Mouse (Mus musculus) limb, embryonic 15.5 days (tissue): ENCODE results near the gene Syn3. TPM values are rescaled to one million over a fixed set of nuclear protein-coding genes. Genes with fewer than 3 reads are reported as not detected.

Experiments used
- ATAC-seq: fragments of 200-750 bp; cut with Nextera tagmentation; 2 replicates; pipeline ENCODE4 v1.8.0; 2017; ENCODE audit warnings: low read depth, moderate TSS enrichment; ENCODE audit not compliant: insufficient number of reproducible peaks, low FRiP score, low TSS enrichment
- H3K27ac ChIP-seq: fragments of 300-500 bp; sonication (generic); 2 replicates; pipeline ENCODE4 v1.5.1; 2015; ENCODE audit warnings: moderate library complexity, mild to moderate bottlenecking, inconsistent platforms
- H3K27me3 ChIP-seq: fragments of 300-500 bp; sonication (generic); 2 replicates; pipeline ENCODE4 v1.6.1; 2015; ENCODE audit warnings: inconsistent platforms
- H3K36me3 ChIP-seq: fragments of 300-500 bp; sonication (generic); 2 replicates; pipeline ENCODE4 v1.6.1; 2015; ENCODE audit warnings: inconsistent platforms
- H3K4me1 ChIP-seq: fragments of 300-500 bp; sonication (generic); 2 replicates; pipeline ENCODE4 v1.6.1; 2015; ENCODE audit warnings: inconsistent platforms
- H3K4me2 ChIP-seq: fragments of 300-500 bp; sonication (generic); 2 replicates; pipeline ENCODE4 v1.6.1; 2015; ENCODE audit warnings: mild to moderate bottlenecking, inconsistent platforms
- H3K4me3 ChIP-seq: fragments of 300-500 bp; sonication (generic); 2 replicates; pipeline ENCODE4 v1.5.1; 2015; ENCODE audit warnings: mild to moderate bottlenecking, inconsistent platforms
- H3K9ac ChIP-seq: fragments of 300-500 bp; sonication (generic); 2 replicates; pipeline ENCODE4 v1.6.1; 2015; ENCODE audit warnings: inconsistent platforms
- H3K9me3 ChIP-seq: fragments of 300-500 bp; sonication (generic); 2 replicates; pipeline ENCODE4 v1.6.1; 2016; ENCODE audit warnings: inconsistent platforms
- WGBS: fragments of 180-500 bp; shearing (Covaris S2); methylation state at CpG from one replicate; pipeline ENCODE4 v1.1.7; 2015; 5-methylcytosine and 5-hydroxymethylcytosine counted together
- polyA plus RNA-seq: library from polyadenylated mRNA; unstranded; fragments of >200 nt; fragmentation: Nextera tagmentation; extraction: Ambion mirVana; gene quantifications from 2 replicates; pipeline ENCODE4 v1.2.1, GENCODE M21; 2015

The Syn3 gene
- polyA plus RNA-seq, 1 experiment from 2014 or later: 1.7 TPM

GRCm38 (mm10) chr10:86010636-86011035 lies 488.1 kb downstream of the Syn3 start:
- 0 out of 2 replicates have a peak overlapping the region, but pooled peaks have one; percentile 3 for H3K27ac ChIP-seq
- H3K9me3 ChIP-seq: no peaks in the 10 kb centered on the region
- no peaks in the 10 kb centered on the region for H3K36me3 ChIP-seq
- H3K4me2 ChIP-seq: no peak overlapping the region
- no peak for ATAC-seq
- H3K27me3 ChIP-seq: no peaks in the 10 kb centered on the region
- H3K9ac ChIP-seq: no peak overlapping the region
- no peaks in the 10 kb centered on the region for H3K4me1 ChIP-seq
- H3K4me3 ChIP-seq: peak overlapping the region; percentile 3; the same call in 1 of the 2 replicates
- WGBS: 15% methylated on average over 6 of the region's 6 CpGs

- ATAC-seq: no peak
- Histone ChIP-seq H3K4me1 (no peaks in the 10 kb centered on the region), H3K9ac (no peak overlapping the region), H3K27ac (no peak overlapping the region), H3K36me3 (no peaks in the 10 kb centered on the region), H3K27me3 (no peaks in the 10 kb centered on the region), H3K4me3 (no peak overlapping the region), H3K9me3 (no peaks in the 10 kb centered on the region), H3K4me2 (no peak overlapping the region)
- 77% methylated on average over 2 of the region's 2 CpGs for WGBS
Measured at GRCm38 (mm10) chr10:86009688-86010087, 489.0 kb downstream of the Syn3 start.

GRCm38 (mm10) chr10:86006455-86006854 lies 492.2 kb downstream of the Syn3 start:
- no peaks in the 10 kb centered on the region for H3K4me1 ChIP-seq
- no peak overlapping the region for H3K4me3 ChIP-seq
- no peaks in the 10 kb centered on the region for H3K9me3 ChIP-seq
- ATAC-seq: no peak
- H3K27me3 ChIP-seq: no peaks in the 10 kb centered on the region
- no peaks in the 10 kb centered on the region for H3K36me3 ChIP-seq
- 78% methylated on average over 5 of the region's 5 CpGs for WGBS
- no peak overlapping the region for H3K27ac ChIP-seq
- no peak overlapping the region for H3K4me2 ChIP-seq
- no peak overlapping the region for H3K9ac ChIP-seq

Other genes starting within 250 kb of the Syn3 start
- gene Timp3, start 198.5 kb downstream of the Syn3 start, polyA plus RNA-seq: 85.5 and 93.5 TPM in 2 replicates
- 622 and 662 TPM in 2 replicates for gene Hsp90b1, start 206.6 kb upstream of the Syn3 start, polyA plus RNA-seq
- gene Ttc41, start 206.9 kb upstream of the Syn3 start, polyA plus RNA-seq: 0.69 and 0.98 TPM in 2 replicates